Mouse (Mus musculus) liver, embryonic 14.5 days (tissue): ENCODE measurements around the gene Bbs5. TPM values are rescaled to one million over a fixed set of nuclear protein-coding genes. Genes with fewer than 3 reads are reported as not detected.
A peak's percentile ranks its signal among the peaks of the same experiment; 100 is the strongest.
"Not testable (repeated sequence)": the region's sequence is repeated elsewhere in the genome, so short reads cannot be mapped to it uniquely, and the experiment has no call there.

Source experiments
- ATAC-seq: fragments of 200-750 bp; cut with Nextera tagmentation; 2 replicates; pipeline ENCODE4 v1.8.0; 2017; ENCODE audit warnings: moderate number of reproducible peaks, mild to moderate bottlenecking, moderate library complexity; ENCODE audit not compliant: insufficient read depth
- DNase-seq, 3 experiments: peaks; one replicate each; pipeline ENCODE4 v3.0.0-alpha.2; 2012 to 2013; ENCODE audit warnings: low read depth in 3 of 3, low spot score in 3 of 3
- H3K27ac ChIP-seq: fragments of 300-500 bp; sonication (generic); 2 replicates; pipeline ENCODE4 v1.5.1; 2014; ENCODE audit warnings: moderate library complexity, mild to moderate bottlenecking, control low read depth, inconsistent platforms
- H3K27me3 ChIP-seq: fragments of 300-500 bp; sonication (generic); 2 replicates; pipeline ENCODE4 v1.6.1; 2014; ENCODE audit warnings: mild to moderate bottlenecking, low read length, moderate library complexity; ENCODE audit not compliant: control insufficient read depth, insufficient read depth
- H3K36me3 ChIP-seq: fragments of 300-500 bp; sonication (generic); replicated peaks from 2 replicates; pipeline ENCODE4 v1.6.1; 2014; ENCODE audit warnings: low read depth; ENCODE audit not compliant: control insufficient read depth, insufficient read depth
- H3K4me1 ChIP-seq, 2 experiments: fragments of 200-500 bp in 1 of 2; fragments of 300-500 bp in 1 of 2; sonication (generic) in 1 of 2; replicated peaks; 2 replicates each; pipeline ENCODE4 v1.6.1; 2012 to 2014; ENCODE audit warnings: antibody characterized with exemption in 1 of 2, inconsistent platforms in 1 of 2, low read length in 1 of 2; ENCODE audit not compliant: control insufficient read depth in 2 of 2, insufficient read depth in 2 of 2
- H3K4me2 ChIP-seq: fragments of 300-500 bp; sonication (generic); 2 replicates; pipeline ENCODE4 v1.6.1; 2014; ENCODE audit warnings: low read depth, mild to moderate bottlenecking, control low read depth, moderate library complexity
- H3K4me3 ChIP-seq, 2 experiments: fragments of 200-500 bp in 1 of 2; fragments of 300-500 bp in 1 of 2; sonication (generic) in 1 of 2; 2 replicates each; pipeline ENCODE4 v1.5.1; 2012 to 2014; ENCODE audit warnings: low read depth in 2 of 2, low read length in 2 of 2, mild to moderate bottlenecking in 2 of 2, control low read depth in 1 of 2, inconsistent platforms in 1 of 2, moderate library complexity in 1 of 2; ENCODE audit not compliant: insufficient read depth in 1 of 2
- H3K9ac ChIP-seq: fragments of 300-500 bp; sonication (generic); replicated peaks from 2 replicates; pipeline ENCODE4 v1.6.1; 2014; ENCODE audit warnings: mild to moderate bottlenecking, control low read depth, moderate library complexity
- H3K9me3 ChIP-seq: fragments of 300-500 bp; sonication (generic); 2 replicates; pipeline ENCODE4 v1.6.1; 2016; ENCODE audit warnings: low read length, mixed read lengths; ENCODE audit not compliant: control insufficient read depth
- CTCF ChIP-seq: IDR thresholded peaks from 2 replicates; pipeline ENCODE4 v1.5.1; 2016; ENCODE audit warnings: antibody characterized with exemption, low read depth, control low read depth
- EP300 ChIP-seq: IDR thresholded peaks from 2 replicates; pipeline ENCODE4 v1.6.1; 2016; ENCODE audit warnings: antibody characterized with exemption, low read depth
- WGBS: fragments of 180-500 bp; shearing (Covaris S2); extraction: QIAGEN DNeasy Blood & Tissue Kit; methylation state at CpG from one replicate; pipeline ENCODE4 v1.1.7; 2014; ENCODE audit not compliant: insufficient replicate concordance; 5-methylcytosine and 5-hydroxymethylcytosine counted together
- polyA plus RNA-seq, 2 experiments: library from polyadenylated mRNA; depleted of rRNA in 1 of 2; stranded (reverse) in 1 of 2; unstranded in 1 of 2; fragments of >200 nt; fragmentation: Nextera tagmentation in 1 of 2; extraction: Ambion mirVana in 1 of 2; gene quantifications; 2 replicates each; pipeline versions ENCODE4 v1.2.1 to v1.2.3; 2012 to 2014

Bbs5 gene
- polyA plus RNA-seq, 2 experiments = 1.8 to 3.4 TPM

GRCm38 (mm10) chr2:69668414-69668813, 21.4 kb downstream of the Bbs5 start:
- H3K4me2 ChIP-seq = no peak overlapping the region
- ATAC-seq (no peak), DNase-seq (no peak)
- TF ChIP-seq CTCF (no peak), EP300 (no peak)
- no peaks in the 10 kb centered on the region for H3K4me1 ChIP-seq
- no peak overlapping the region for H3K27ac ChIP-seq
- 62% methylated on average over 6 of the region's 6 CpGs for WGBS
- H3K27me3 ChIP-seq = no peaks in the 10 kb centered on the region
- H3K4me3 ChIP-seq = no peak overlapping the region
- no peaks in the 10 kb centered on the region for H3K9me3 ChIP-seq
- H3K36me3 ChIP-seq = no peaks in the 10 kb centered on the region
- no peak overlapping the region for H3K9ac ChIP-seq

- no peak for ATAC-seq
- no peak within 1 kb of the TSS for H3K4me3 ChIP-seq
- no peaks in the 10 kb centered on the region for H3K9me3 ChIP-seq
- no peak for DNase-seq
- no peaks in the 10 kb centered on the region for H3K4me1 ChIP-seq
- TF ChIP-seq EP300 (no peak), CTCF (no peak)
- no peaks in the 10 kb centered on the region for H3K27me3 ChIP-seq
- H3K27ac ChIP-seq = no peak within 1 kb of the TSS
- H3K9ac ChIP-seq = no peak within 1 kb of the TSS
- 74% methylated on average over 9 of the region's 9 CpGs for WGBS
- H3K4me2 ChIP-seq = no peak within 1 kb of the TSS
- no peaks in the 10 kb centered on the region for H3K36me3 ChIP-seq
These were observed 22.9 kb downstream of the Bbs5 start, which contains the start of gene Klhl41 for GRCm38 (mm10) chr2:69669853-69670252. TSS of gene Klhl41 (plus strand) at chr2:69670120.

- Histone ChIP-seq H3K9ac (no peak overlapping the region), H3K9me3 (no peaks in the 10 kb centered on the region), H3K4me3 (no peak overlapping the region), H3K4me1 (no peaks in the 10 kb centered on the region), H3K27me3 (no peaks in the 10 kb centered on the region), H3K4me2 (no peak overlapping the region), H3K36me3 (no peaks in the 10 kb centered on the region), H3K27ac (no peak overlapping the region)
- ATAC-seq = no peak
- 58% methylated on average over 5 of the region's 5 CpGs for WGBS
- no peak for DNase-seq
- TF ChIP-seq CTCF = no peak
- no peak for TF ChIP-seq EP300
These were observed 26.8 kb downstream of the Bbs5 start for GRCm38 (mm10) chr2:69673723-69674122.

GRCm38 (mm10) chr2:69675266-69675665, 28.3 kb downstream of the Bbs5 start:
- Histone ChIP-seq H3K4me1 (no peaks in the 10 kb centered on the region), H3K27me3 (no peaks in the 10 kb centered on the region), H3K9me3 (no peaks in the 10 kb centered on the region), H3K4me2 (no peak overlapping the region), H3K27ac (no peak overlapping the region), H3K4me3 (no peak overlapping the region), H3K9ac (no peak overlapping the region), H3K36me3 (no peaks in the 10 kb centered on the region)
- 81% methylated on average over 9 of the region's 9 CpGs for WGBS
- DNase-seq (no peak), ATAC-seq (no peak)
- TF ChIP-seq CTCF (no peak), EP300 (no peak)

GRCm38 (mm10) chr2:69676713-69677112, 29.7 kb downstream of the Bbs5 start:
- WGBS = 28% methylated on average over 2 of the region's 2 CpGs
- ATAC-seq (no peak), DNase-seq (no peak)
- Histone ChIP-seq H3K27ac (no peak overlapping the region), H3K4me3 (no peak overlapping the region), H3K36me3 (no peaks in the 10 kb centered on the region), H3K4me2 (no peak overlapping the region), H3K27me3 (no peaks in the 10 kb centered on the region), H3K9me3 (no peaks in the 10 kb centered on the region), H3K4me1 (no peaks in the 10 kb centered on the region), H3K9ac (no peak overlapping the region)
- TF ChIP-seq CTCF = peak; percentile 54
- no peak for TF ChIP-seq EP300

- DNase-seq, H3K27ac ChIP-seq, H3K4me1 ChIP-seq: not testable (repeated sequence)
These were observed 30.2 kb downstream of the Bbs5 start for GRCm38 (mm10) chr2:69677215-69677614.

More at GRCm38 (mm10) chr2:69677215-69677614, 30.2 kb downstream of the Bbs5 start:
- H3K9me3 ChIP-seq, H3K4me2 ChIP-seq, H3K27me3 ChIP-seq, H3K4me3 ChIP-seq, H3K36me3 ChIP-seq, ATAC-seq, H3K9ac ChIP-seq: not testable (repeated sequence)
- 46% methylated on average over 2 of the region's 2 CpGs for WGBS
